Mouse (Mus musculus) heart, embryonic 13.5 days (tissue): ENCODE measurements at regions not wholly inside any gene's neighbourhood (a gene's known extent, or its start where the extent isn't known, plus 50 kb on each side); places are given as distances from the start of the nearest gene placed in this dataset.

Experiments used
- ATAC-seq: fragments of 200-750 bp; cut with Nextera tagmentation; 2 replicates; pipeline ENCODE4 v1.8.0; 2017; ENCODE audit warnings: moderate TSS enrichment; ENCODE audit not compliant: insufficient number of reproducible peaks, low FRiP score, low TSS enrichment; ENCODE audit errors: extremely low read depth
- H3K27ac ChIP-seq: fragments of 300-500 bp; sonication (generic); replicated peaks from 2 replicates; pipeline ENCODE4 v1.5.1; 2015; ENCODE audit warnings: moderate library complexity, mild to moderate bottlenecking, inconsistent platforms
- H3K27me3 ChIP-seq: fragments of 300-500 bp; sonication (generic); replicated peaks from 2 replicates; pipeline ENCODE4 v1.6.1; 2015; ENCODE audit warnings: mild to moderate bottlenecking, inconsistent platforms
- H3K36me3 ChIP-seq: fragments of 300-500 bp; sonication (generic); 2 replicates; pipeline ENCODE4 v1.6.1; 2015; ENCODE audit warnings: mild to moderate bottlenecking, inconsistent platforms
- H3K4me1 ChIP-seq: fragments of 300-500 bp; sonication (generic); 2 replicates; pipeline ENCODE4 v1.6.1; 2015; ENCODE audit warnings: inconsistent platforms
- H3K4me2 ChIP-seq: fragments of 300-500 bp; sonication (generic); 2 replicates; pipeline ENCODE4 v1.6.1; 2015; ENCODE audit warnings: inconsistent platforms, mild to moderate bottlenecking, moderate library complexity
- H3K4me3 ChIP-seq: fragments of 300-500 bp; sonication (generic); 2 replicates; pipeline ENCODE4 v1.5.1; 2015; ENCODE audit warnings: moderate library complexity, mild to moderate bottlenecking, inconsistent platforms
- H3K9ac ChIP-seq: fragments of 300-500 bp; sonication (generic); 2 replicates; pipeline ENCODE4 v1.6.1; 2015; ENCODE audit warnings: inconsistent platforms, mild to moderate bottlenecking, moderate library complexity
- H3K9me3 ChIP-seq: fragments of 300-500 bp; sonication (generic); 2 replicates; pipeline ENCODE4 v1.6.1; 2016; ENCODE audit warnings: inconsistent platforms
- WGBS: fragments of 180-500 bp; shearing (Covaris S2); methylation state at CpG from one replicate; pipeline ENCODE4 v1.1.7; 2015; ENCODE audit warnings: mixed read lengths; 5-methylcytosine and 5-hydroxymethylcytosine counted together

DNA sequence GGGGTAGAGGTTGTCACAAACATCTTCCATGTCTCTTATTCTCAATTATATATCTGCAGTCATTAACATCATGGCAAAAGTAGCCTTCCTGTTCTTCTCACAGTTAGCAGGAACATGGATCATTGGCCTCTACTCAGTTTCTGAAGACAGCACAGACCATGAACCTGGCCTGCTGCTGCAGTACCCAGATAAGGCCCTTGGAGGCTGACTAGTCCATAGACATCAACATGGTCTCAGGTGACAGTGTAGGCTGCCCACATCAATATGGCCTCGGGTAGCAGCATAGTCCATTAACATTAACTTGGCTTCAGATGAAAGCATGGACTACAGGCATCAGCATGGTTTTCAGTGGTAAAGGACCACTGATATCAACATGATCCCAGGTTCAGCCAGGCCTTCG, 95.9 kb upstream of the Tmtc4 start:
- no peaks in the 10 kb centered on the region for H3K4me1 ChIP-seq
- no peaks in the 10 kb centered on the region for H3K27me3 ChIP-seq
- no peak overlapping the region for H3K4me2 ChIP-seq
- 67% methylated on average over 2 of the region's 2 CpGs for WGBS
- no peaks in the 10 kb centered on the region for H3K36me3 ChIP-seq
- no peak overlapping the region for H3K4me3 ChIP-seq
- no peaks in the 10 kb centered on the region for H3K9me3 ChIP-seq
- no peak overlapping the region for H3K27ac ChIP-seq
- no peak for ATAC-seq
- H3K9ac ChIP-seq, result no peak overlapping the region

GRCm38 (mm10) chr14:123078804-123079203, 95.0 kb upstream of the Tmtc4 start:
- Histone ChIP-seq H3K27ac (no peak overlapping the region), H3K4me1 (no peaks in the 10 kb centered on the region), H3K4me2 (no peak overlapping the region), H3K9me3 (no peaks in the 10 kb centered on the region), H3K4me3 (no peak overlapping the region), H3K36me3 (no peaks in the 10 kb centered on the region), H3K27me3 (no peaks in the 10 kb centered on the region), H3K9ac (no peak overlapping the region)
- ATAC-seq, result no peak
- 56% methylated on average over 3 of the region's 3 CpGs for WGBS

- Histone ChIP-seq H3K36me3 (no peaks in the 10 kb centered on the region), H3K27me3 (no peaks in the 10 kb centered on the region), H3K9me3 (no peaks in the 10 kb centered on the region), H3K4me1 (no peaks in the 10 kb centered on the region), H3K27ac (no peak overlapping the region), H3K9ac (no peak overlapping the region), H3K4me3 (no peak overlapping the region), H3K4me2 (no peak overlapping the region)
- ATAC-seq, result no peak
- WGBS, result 85% methylated on average over 4 of the region's 4 CpGs
These were observed 82.5 kb upstream of the Tmtc4 start for GRCm38 (mm10) chr14:123066344-123066743.

DNA sequence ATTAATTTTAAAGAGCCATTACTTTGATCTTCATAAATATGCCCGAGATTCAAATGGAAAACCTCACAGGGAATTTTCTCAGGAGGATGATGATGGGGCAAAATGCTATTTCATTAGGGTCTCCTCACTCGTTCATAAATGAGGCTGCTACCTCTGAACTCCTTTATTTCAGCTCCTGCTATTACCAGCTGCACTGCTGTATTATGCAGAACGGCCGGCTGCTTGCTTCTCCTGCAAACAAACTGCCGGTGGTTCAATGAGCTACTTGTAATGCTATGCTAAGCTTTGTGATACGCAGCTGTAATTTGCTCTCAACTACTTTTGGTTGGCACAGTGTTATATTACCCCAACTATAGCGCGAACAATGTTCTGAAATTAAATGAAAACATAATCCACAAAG, 81.7 kb upstream of the Tmtc4 start:
- H3K27ac ChIP-seq, result no peak overlapping the region
- H3K27me3 ChIP-seq, result no peaks in the 10 kb centered on the region
- 73% methylated on average over 8 of the region's 8 CpGs for WGBS
- H3K4me2 ChIP-seq, result no peak overlapping the region
- H3K4me3 ChIP-seq, result no peak overlapping the region
- no peak overlapping the region for H3K9ac ChIP-seq
- no peak for ATAC-seq
- H3K4me1 ChIP-seq, result no peaks in the 10 kb centered on the region
- no peaks in the 10 kb centered on the region for H3K9me3 ChIP-seq
- H3K36me3 ChIP-seq, result no peaks in the 10 kb centered on the region

DNA sequence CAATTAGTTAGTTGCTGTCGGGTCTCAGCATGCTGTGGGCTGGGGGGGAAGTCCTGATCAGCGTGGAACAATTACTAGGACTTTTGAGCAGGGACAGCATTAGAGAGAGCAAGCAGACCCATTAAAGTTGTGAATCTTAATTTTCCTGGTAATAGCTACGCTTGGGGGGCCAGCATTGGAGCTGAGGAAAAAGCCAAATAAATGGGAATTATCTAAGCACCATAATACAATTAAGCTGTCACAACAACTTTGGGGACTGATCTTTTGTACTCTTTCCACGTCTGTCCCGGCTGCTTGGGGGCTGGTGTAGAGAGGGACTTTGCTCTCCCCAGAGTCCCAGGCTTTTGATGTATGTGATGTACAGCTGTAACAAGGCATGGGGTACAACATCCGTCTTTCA, 81.3 kb upstream of the Tmtc4 start:
- no peak overlapping the region for H3K4me2 ChIP-seq
- no peaks in the 10 kb centered on the region for H3K27me3 ChIP-seq
- H3K9ac ChIP-seq, result no peak overlapping the region
- ATAC-seq, result no peak
- WGBS, result 66% methylated on average over 6 of the region's 6 CpGs
- no peak overlapping the region for H3K4me3 ChIP-seq
- H3K9me3 ChIP-seq, result no peaks in the 10 kb centered on the region
- no peaks in the 10 kb centered on the region for H3K4me1 ChIP-seq
- H3K27ac ChIP-seq, result no peak overlapping the region
- no peaks in the 10 kb centered on the region for H3K36me3 ChIP-seq

GRCm38 (mm10) chr14:123062908-123063307, 79.1 kb upstream of the Tmtc4 start:
- ATAC-seq, result no peak
- H3K4me3 ChIP-seq, result no peak overlapping the region
- H3K4me2 ChIP-seq, result no peak overlapping the region
- H3K27me3 ChIP-seq, result no peaks in the 10 kb centered on the region
- H3K36me3 ChIP-seq, result no peaks in the 10 kb centered on the region
- H3K27ac ChIP-seq, result no peak overlapping the region
- H3K9me3 ChIP-seq, result no peaks in the 10 kb centered on the region
- H3K9ac ChIP-seq, result no peak overlapping the region
- H3K4me1 ChIP-seq, result no peaks in the 10 kb centered on the region
- 53% methylated on average over 1 of the region's 1 CpGs for WGBS

DNA sequence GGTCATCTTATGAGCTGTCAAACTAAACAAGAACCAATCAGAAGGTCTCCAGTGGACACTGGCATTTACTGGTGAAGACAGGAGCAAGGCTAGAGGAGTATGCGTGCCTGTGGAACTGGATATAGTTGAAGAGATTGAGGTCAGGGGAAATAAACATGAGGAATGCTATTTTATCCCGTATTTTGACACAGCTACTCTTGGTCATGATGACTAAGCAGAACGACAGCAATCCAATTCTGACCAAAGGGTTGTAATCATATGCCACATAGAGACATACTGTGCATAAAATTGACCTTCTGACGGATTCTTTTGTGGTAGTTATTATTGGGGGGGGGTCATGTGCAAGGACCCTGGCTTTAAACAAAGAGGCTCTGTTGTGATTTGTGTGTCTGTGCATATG, 73.1 kb upstream of the Tmtc4 start:
- no peaks in the 10 kb centered on the region for H3K36me3 ChIP-seq
- no peak overlapping the region for H3K27ac ChIP-seq
- no peaks in the 10 kb centered on the region for H3K27me3 ChIP-seq
- no peaks in the 10 kb centered on the region for H3K4me1 ChIP-seq
- H3K9ac ChIP-seq, result no peak overlapping the region
- no peak for ATAC-seq
- H3K4me2 ChIP-seq, result no peak overlapping the region
- H3K9me3 ChIP-seq, result no peaks in the 10 kb centered on the region
- WGBS, result 73% methylated on average over 4 of the region's 4 CpGs
- H3K4me3 ChIP-seq, result no peak overlapping the region

DNA sequence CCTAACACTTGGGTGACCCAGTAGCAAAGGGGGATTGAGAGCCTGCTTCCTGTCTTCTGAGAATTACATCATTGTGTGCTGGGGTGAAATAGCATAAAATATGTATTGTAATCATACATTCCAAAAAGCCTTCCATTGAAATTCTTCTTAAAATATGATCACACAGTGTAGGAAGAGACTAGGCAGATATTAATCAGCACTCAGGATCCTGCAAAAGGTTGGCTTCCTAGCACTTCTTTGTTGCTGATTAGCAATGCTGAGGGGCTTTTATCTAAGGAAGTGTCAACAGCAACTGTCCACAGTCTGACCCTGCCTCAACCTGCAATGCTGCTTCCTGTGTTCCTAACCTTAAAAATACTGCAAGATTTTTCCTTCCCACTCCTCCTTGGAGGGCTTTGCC, 64.6 kb upstream of the Tmtc4 start:
- no peak for ATAC-seq
- H3K4me1 ChIP-seq, result peaks cover 8% of the 10 kb centered on the region
- no peak overlapping the region for H3K9ac ChIP-seq
- no peak overlapping the region for H3K4me2 ChIP-seq
- no peaks in the 10 kb centered on the region for H3K9me3 ChIP-seq
- no peak overlapping the region for H3K4me3 ChIP-seq
- H3K27ac ChIP-seq, result no peak overlapping the region
- no peaks in the 10 kb centered on the region for H3K36me3 ChIP-seq
- H3K27me3 ChIP-seq, result no peaks in the 10 kb centered on the region; the same call in 1 of the 2 replicates

DNA sequence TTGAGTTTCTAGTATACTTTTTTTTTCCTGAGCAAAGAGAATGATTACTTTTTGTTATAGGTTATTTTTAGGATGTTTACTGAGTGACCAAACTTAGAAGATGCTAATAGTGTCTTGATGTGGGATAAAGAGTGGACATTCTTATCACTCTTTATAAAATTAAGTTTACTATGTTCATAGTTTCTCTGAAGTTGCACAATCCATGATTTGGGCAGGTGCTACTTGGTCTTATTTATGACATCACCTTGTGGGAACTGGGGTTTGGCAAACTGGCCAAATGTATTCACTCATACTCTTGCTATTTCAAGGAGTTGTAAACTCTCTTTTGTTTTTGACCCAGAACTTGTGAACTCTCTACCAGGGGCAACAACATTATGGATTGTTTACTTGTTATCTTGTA, 56.2 kb upstream of the Tmtc4 start:
- Histone ChIP-seq H3K9me3 (no peaks in the 10 kb centered on the region), H3K9ac (no peak overlapping the region), H3K4me3 (no peak overlapping the region), H3K27me3 (no peaks in the 10 kb centered on the region), H3K4me1 (no peaks in the 10 kb centered on the region), H3K36me3 (no peaks in the 10 kb centered on the region), H3K27ac (no peak overlapping the region), H3K4me2 (no peak overlapping the region)
- no peak for ATAC-seq

DNA sequence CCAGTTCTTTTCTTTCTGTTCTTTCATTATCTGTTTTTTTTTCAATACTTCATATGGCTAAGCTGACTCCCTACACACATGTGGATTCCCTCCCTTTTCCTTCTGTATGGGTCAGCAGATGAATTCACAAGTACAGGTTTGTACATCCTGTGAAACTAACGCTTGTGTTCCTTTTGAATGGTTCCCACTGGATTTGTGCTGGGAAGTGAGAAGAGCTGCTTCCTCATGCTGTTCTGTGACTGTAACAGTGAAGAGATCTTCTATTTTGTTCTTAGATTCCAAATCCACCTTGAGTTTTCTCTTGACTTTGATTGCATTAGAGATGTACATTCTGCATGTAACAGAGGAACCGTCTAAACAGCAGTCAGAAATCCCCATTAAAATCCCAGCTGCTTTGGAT, 53.6 kb upstream of the Tmtc4 start:
- 83% methylated on average over 2 of the region's 2 CpGs for WGBS
- no peak for ATAC-seq

More for the DNA sequence above, 53.6 kb upstream of the Tmtc4 start:
- Histone ChIP-seq H3K9me3 (no peaks in the 10 kb centered on the region), H3K4me2 (no peak overlapping the region), H3K4me3 (no peak overlapping the region), H3K27ac (no peak overlapping the region), H3K36me3 (no peaks in the 10 kb centered on the region), H3K9ac (no peak overlapping the region), H3K4me1 (no peaks in the 10 kb centered on the region), H3K27me3 (no peaks in the 10 kb centered on the region)
